Mouse (Mus musculus): ENCODE measurements at regions not wholly inside any gene's neighbourhood (a gene's known extent, or its start where the extent isn't known, plus 50 kb on each side); places are given as distances from the start of the nearest gene placed in this dataset.

DNA sequence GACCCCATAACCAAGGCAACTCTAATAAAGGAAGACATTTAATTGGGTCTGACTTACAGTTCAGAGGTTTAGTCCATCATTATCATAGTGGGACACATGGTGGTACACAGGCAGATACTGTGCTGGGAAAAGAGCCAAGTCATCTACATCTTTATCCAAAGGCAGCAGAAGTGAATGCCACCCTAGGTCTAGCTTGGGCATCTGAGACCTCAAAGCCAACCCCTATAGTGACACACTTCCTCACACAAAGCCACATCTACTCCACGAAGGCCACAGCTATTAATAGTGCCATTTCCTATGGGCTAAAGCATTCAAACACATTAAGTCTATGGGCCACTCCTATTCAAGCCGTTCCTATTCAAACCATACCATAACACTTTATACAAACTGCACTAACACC lies 483.8 kb downstream of the Bnc2 start:
- Histone ChIP-seq H3K4me3 (ENCODE audit: low read depth, low read length) (no peak overlapping the region), H3K9me3 (replicated peaks; ENCODE audit: control insufficient read depth, low read length) (no peaks in the 10 kb centered on the region), H3K4me2 (no peak overlapping the region), H3K4me1 (ENCODE audit: control insufficient read depth, insufficient read depth, low read length) (no peaks in the 10 kb centered on the region), H3K36me3 (ENCODE audit: control insufficient read depth, insufficient read depth, low read length) (no peaks in the 10 kb centered on the region), H3K27me3 (ENCODE audit: control insufficient read depth, insufficient read depth, low read length) (no peaks in the 10 kb centered on the region), H3K9ac (ENCODE audit: low read depth, low read length) (no peak overlapping the region), H3K27ac (ENCODE audit: low read depth, low read length) (no peak overlapping the region)
- ATAC-seq (replicated peaks; ENCODE audit: insufficient number of reproducible peaks, low FRiP score, low TSS enrichment), result no peak
- 79% methylated on average over 2 of the region's 2 CpGs for WGBS (ENCODE audit: insufficient replicate concordance)

DNA sequence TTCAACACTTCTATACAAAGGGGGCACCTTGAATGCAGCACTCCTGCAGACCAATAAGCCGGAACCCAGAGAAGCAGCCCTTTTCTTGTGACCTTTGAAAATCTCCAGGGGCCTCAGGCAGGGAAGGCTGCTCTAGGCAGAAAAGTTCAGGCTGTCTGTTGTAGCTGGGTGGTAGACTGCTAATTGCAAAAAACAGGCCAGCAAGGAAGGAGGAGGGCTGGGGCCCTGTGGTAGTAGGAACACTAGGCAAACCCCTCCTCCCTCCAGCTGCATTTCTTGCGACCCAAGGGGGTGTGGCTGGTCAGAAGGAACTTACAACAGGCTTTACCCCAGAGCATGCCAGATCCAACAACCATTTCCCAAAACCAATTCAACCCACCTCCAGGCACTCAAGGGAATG lies 482.8 kb downstream of the Bnc2 start:
- Histone ChIP-seq H3K4me2 (no peak overlapping the region), H3K4me3 (ENCODE audit: low read depth, low read length) (no peak overlapping the region), H3K27me3 (ENCODE audit: control insufficient read depth, insufficient read depth, low read length) (no peaks in the 10 kb centered on the region), H3K4me1 (ENCODE audit: control insufficient read depth, insufficient read depth, low read length) (no peaks in the 10 kb centered on the region), H3K27ac (ENCODE audit: low read depth, low read length) (no peak overlapping the region), H3K9ac (ENCODE audit: low read depth, low read length) (no peak overlapping the region), H3K9me3 (replicated peaks; ENCODE audit: control insufficient read depth, low read length) (no peaks in the 10 kb centered on the region), H3K36me3 (ENCODE audit: control insufficient read depth, insufficient read depth, low read length) (no peaks in the 10 kb centered on the region)
- whole genome bisulfite sequencing (ENCODE audit: insufficient replicate concordance), result 71% methylated on average over 2 of the region's 2 CpGs
- ATAC-seq (replicated peaks; ENCODE audit: insufficient number of reproducible peaks, low FRiP score, low TSS enrichment), result no peak

DNA sequence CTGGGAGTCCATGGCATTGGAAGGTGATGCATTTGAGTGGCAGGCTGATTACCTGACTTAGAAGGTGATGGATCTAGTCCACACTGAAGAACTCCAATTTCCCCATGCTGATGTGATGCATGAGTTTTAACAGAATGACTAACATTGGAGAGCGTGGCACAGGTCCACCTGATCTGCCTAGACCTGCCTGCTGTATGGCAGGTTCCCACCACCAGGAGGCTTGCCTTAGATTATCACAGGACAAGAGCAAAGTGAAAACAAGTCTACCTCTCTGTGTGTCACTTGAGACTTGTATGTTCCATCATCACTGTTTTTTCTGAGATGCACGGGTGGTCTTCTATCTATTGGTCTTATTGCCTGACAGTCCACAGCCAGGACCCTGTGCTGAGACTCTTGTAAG lies 478.3 kb downstream of the Bnc2 start:
- Histone ChIP-seq H3K4me1 (ENCODE audit: control insufficient read depth, insufficient read depth, low read length) (no peaks in the 10 kb centered on the region), H3K27ac (ENCODE audit: low read depth, low read length) (no peak overlapping the region), H3K9ac (ENCODE audit: low read depth, low read length) (no peak overlapping the region), H3K4me3 (ENCODE audit: low read depth, low read length) (no peak overlapping the region), H3K27me3 (ENCODE audit: control insufficient read depth, insufficient read depth, low read length) (no peaks in the 10 kb centered on the region), H3K9me3 (replicated peaks; ENCODE audit: control insufficient read depth, low read length) (no peaks in the 10 kb centered on the region), H3K36me3 (ENCODE audit: control insufficient read depth, insufficient read depth, low read length) (no peaks in the 10 kb centered on the region), H3K4me2 (no peak overlapping the region)
- 82% methylated on average over 2 of the region's 2 CpGs for WGBS (ENCODE audit: insufficient replicate concordance)
- no peak for ATAC-seq (replicated peaks; ENCODE audit: insufficient number of reproducible peaks, low FRiP score, low TSS enrichment)

DNA sequence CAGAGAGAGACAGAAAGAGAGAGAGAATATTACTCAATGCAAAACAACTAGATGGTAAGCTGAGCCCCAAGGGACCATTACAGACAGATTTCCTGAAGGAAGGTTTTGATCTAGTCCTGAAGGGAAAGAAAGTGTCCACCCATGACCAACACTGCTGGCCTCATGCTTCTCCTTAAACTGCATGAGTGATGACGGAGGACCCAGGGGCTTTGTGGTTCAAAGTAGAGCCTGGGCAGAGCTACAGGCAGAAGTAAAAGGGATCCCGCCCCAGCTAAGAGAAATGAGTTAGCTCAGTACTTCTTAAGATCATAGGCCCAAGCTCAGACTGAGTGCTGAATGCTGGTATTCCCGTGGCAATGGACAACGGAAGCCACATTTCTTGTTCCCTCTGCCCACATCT lies 476.9 kb downstream of the Bnc2 start:
- Histone ChIP-seq H3K4me1 (ENCODE audit: control insufficient read depth, insufficient read depth, low read length) (no peaks in the 10 kb centered on the region), H3K27ac (ENCODE audit: low read depth, low read length) (no peak overlapping the region), H3K9me3 (replicated peaks; ENCODE audit: control insufficient read depth, low read length) (no peaks in the 10 kb centered on the region), H3K27me3 (ENCODE audit: control insufficient read depth, insufficient read depth, low read length) (no peaks in the 10 kb centered on the region), H3K9ac (ENCODE audit: low read depth, low read length) (no peak overlapping the region), H3K4me2 (no peak overlapping the region), H3K4me3 (ENCODE audit: low read depth, low read length) (no peak overlapping the region), H3K36me3 (ENCODE audit: control insufficient read depth, insufficient read depth, low read length) (no peaks in the 10 kb centered on the region)
- no peak for ATAC-seq (replicated peaks; ENCODE audit: insufficient number of reproducible peaks, low FRiP score, low TSS enrichment)
- WGBS (ENCODE audit: insufficient replicate concordance), result 85% methylated on average over 4 of the region's 4 CpGs

DNA sequence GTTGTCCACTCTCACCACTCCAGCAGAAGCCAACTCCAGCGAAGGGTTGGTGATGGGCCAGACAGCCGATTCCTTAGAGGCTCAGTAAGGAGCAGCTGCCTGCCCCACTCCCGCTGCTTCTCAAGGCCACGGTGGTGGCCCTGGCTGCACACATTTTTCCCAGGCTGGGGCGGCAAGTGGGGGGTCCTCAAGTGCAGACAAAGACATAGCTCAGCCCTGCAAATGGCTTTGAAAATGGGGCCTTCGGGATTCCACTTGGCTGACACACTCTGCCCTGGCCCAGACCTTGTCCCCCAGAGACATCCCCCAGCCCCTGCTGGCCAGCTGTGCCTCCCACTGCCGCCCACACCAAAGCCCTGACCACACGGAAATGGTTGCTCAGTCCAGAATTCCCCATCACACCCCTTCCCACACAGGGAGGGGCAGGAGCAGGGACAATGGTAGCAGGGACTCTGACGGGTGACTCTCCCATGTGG lies 475.9 kb downstream of the Bnc2 start:
- Histone ChIP-seq H3K4me1 (ENCODE audit: control insufficient read depth, insufficient read depth, low read length) (no peaks in the 10 kb centered on the region), H3K4me2 (no peak overlapping the region), H3K27ac (ENCODE audit: low read depth, low read length) (no peak overlapping the region), H3K4me3 (ENCODE audit: low read depth, low read length) (no peak overlapping the region), H3K27me3 (ENCODE audit: control insufficient read depth, insufficient read depth, low read length) (no peaks in the 10 kb centered on the region), H3K9me3 (replicated peaks; ENCODE audit: control insufficient read depth, low read length) (no peaks in the 10 kb centered on the region), H3K36me3 (ENCODE audit: control insufficient read depth, insufficient read depth, low read length) (no peaks in the 10 kb centered on the region), H3K9ac (ENCODE audit: low read depth, low read length) (no peak overlapping the region)
- ATAC-seq (replicated peaks; ENCODE audit: insufficient number of reproducible peaks, low FRiP score, low TSS enrichment), result no peak
- 60% methylated on average over 9 of the region's 9 CpGs for WGBS (ENCODE audit: insufficient replicate concordance)

DNA sequence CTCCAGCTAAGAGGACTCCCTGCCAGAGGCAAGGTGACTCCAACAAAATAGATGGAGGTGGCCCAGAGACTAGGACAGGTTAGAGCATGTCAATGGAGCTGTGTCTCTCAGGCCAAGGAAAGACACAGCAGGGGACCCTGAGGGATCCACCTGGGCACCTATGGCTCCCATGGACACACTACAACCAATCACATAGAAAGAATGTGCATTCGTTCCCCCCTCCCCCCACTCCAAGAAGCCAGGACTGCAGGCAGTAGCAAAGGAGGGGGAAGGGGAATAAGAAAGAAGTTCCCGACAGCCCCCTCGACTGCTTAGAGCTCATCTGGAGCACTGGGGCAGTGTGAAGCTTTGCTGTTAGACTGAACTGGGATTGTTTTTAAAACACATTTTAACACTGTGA lies 474.1 kb downstream of the Bnc2 start:
- no peak for ATAC-seq (replicated peaks; ENCODE audit: insufficient number of reproducible peaks, low FRiP score, low TSS enrichment)
- H3K9ac ChIP-seq (ENCODE audit: low read depth, low read length), result no peak overlapping the region
- H3K27ac ChIP-seq (ENCODE audit: low read depth, low read length), result no peak overlapping the region
- no peaks in the 10 kb centered on the region for H3K4me1 ChIP-seq (ENCODE audit: control insufficient read depth, insufficient read depth, low read length)
- H3K36me3 ChIP-seq (ENCODE audit: control insufficient read depth, insufficient read depth, low read length), result no peaks in the 10 kb centered on the region
- H3K27me3 ChIP-seq (ENCODE audit: control insufficient read depth, insufficient read depth, low read length), result no peaks in the 10 kb centered on the region
- no peak overlapping the region for H3K4me2 ChIP-seq
- 63% methylated on average over 3 of the region's 3 CpGs for WGBS (ENCODE audit: insufficient replicate concordance)
- H3K9me3 ChIP-seq (replicated peaks; ENCODE audit: control insufficient read depth, low read length), result no peaks in the 10 kb centered on the region
- no peak overlapping the region for H3K4me3 ChIP-seq (ENCODE audit: low read depth, low read length)

DNA sequence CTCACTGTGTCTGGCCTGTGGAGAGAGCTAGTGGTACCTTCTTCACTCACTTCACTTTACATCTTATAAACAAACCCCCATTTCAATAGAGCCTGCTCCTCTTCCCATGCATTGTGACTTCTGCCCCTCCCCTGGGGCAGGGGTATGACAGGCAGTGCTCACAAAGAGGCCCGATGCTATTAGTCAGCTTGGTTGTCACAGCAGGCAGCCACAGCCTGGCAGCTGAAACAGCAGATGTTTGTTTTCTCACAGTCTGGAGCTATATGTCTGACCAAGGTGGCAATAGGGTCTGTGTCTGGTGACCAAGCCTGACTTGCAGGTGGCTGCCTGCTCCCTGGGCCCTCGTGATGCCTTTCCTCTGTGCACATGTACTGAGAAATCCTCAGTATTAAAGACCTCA lies 472.8 kb downstream of the Bnc2 start:
- Histone ChIP-seq H3K36me3 (ENCODE audit: control insufficient read depth, insufficient read depth, low read length) (no peaks in the 10 kb centered on the region), H3K27me3 (ENCODE audit: control insufficient read depth, insufficient read depth, low read length) (no peaks in the 10 kb centered on the region), H3K4me3 (ENCODE audit: low read depth, low read length) (no peak overlapping the region), H3K9me3 (replicated peaks; ENCODE audit: control insufficient read depth, low read length) (no peaks in the 10 kb centered on the region), H3K27ac (ENCODE audit: low read depth, low read length) (no peak overlapping the region), H3K9ac (ENCODE audit: low read depth, low read length) (no peak overlapping the region), H3K4me1 (ENCODE audit: control insufficient read depth, insufficient read depth, low read length) (no peaks in the 10 kb centered on the region), H3K4me2 (no peak overlapping the region)
- ATAC-seq (replicated peaks; ENCODE audit: insufficient number of reproducible peaks, low FRiP score, low TSS enrichment), result no peak
- 39% methylated on average over 2 of the region's 2 CpGs for WGBS (ENCODE audit: insufficient replicate concordance)

DNA sequence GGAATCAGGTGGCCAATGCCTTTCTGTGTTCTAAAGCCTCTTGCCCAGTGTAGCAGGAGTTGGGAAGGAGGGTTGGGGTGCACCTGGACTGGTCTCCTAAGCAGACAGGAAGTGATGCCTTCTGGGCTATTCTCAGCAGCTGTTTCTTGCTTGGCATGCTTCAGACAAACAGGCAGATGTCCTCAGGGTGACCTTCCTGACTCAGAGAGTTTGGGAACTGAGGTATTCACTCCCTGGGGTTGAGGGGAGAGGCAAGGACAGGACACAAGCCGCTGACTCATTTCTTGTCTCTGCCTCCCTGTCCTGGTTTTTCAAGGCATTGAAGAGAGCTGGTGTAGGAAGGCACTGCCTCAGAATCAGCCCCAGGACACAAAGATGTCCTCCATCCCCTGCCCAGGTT lies 471.4 kb downstream of the Bnc2 start:
- ATAC-seq (replicated peaks; ENCODE audit: insufficient number of reproducible peaks, low FRiP score, low TSS enrichment), result no peak
- H3K4me1 ChIP-seq (ENCODE audit: control insufficient read depth, insufficient read depth, low read length), result no peaks in the 10 kb centered on the region
- 55% methylated on average over 1 of the region's 1 CpGs for WGBS (ENCODE audit: insufficient replicate concordance)
- H3K27me3 ChIP-seq (ENCODE audit: control insufficient read depth, insufficient read depth, low read length), result no peaks in the 10 kb centered on the region
- H3K4me3 ChIP-seq (ENCODE audit: low read depth, low read length), result no peak overlapping the region
- H3K9ac ChIP-seq (ENCODE audit: low read depth, low read length), result no peak overlapping the region
- no peak overlapping the region for H3K4me2 ChIP-seq
- no peak overlapping the region for H3K27ac ChIP-seq (ENCODE audit: low read depth, low read length)
- no peaks in the 10 kb centered on the region for H3K9me3 ChIP-seq (replicated peaks; ENCODE audit: control insufficient read depth, low read length)
- H3K36me3 ChIP-seq (ENCODE audit: control insufficient read depth, insufficient read depth, low read length), result no peaks in the 10 kb centered on the region

DNA sequence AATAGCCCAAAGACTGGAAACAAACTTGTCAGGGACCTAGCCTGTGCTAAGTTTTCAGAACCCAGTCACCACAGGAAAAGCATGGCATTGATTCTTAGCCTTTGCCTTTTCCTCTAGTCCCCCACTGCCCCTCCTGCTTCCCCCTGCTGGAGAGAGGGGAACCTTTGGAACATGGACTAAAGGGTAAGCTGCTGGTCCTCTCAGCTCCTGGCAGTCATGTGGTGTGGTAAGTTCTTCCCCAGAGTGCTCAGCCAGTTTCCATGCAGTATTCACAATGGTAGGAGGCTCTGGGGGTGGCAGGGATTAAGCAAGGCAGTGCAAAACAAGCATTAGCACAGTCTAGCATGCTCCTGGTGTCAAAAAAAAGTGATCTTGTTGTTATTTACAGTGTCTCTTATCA lies 470.3 kb downstream of the Bnc2 start:
- H3K4me3 ChIP-seq (ENCODE audit: low read depth, low read length), result no peak overlapping the region
- H3K9ac ChIP-seq (ENCODE audit: low read depth, low read length), result no peak overlapping the region
- H3K4me2 ChIP-seq, result no peak overlapping the region
- no peak for ATAC-seq (replicated peaks; ENCODE audit: insufficient number of reproducible peaks, low FRiP score, low TSS enrichment)
- H3K4me1 ChIP-seq (ENCODE audit: control insufficient read depth, insufficient read depth, low read length), result no peaks in the 10 kb centered on the region
- no peaks in the 10 kb centered on the region for H3K9me3 ChIP-seq (replicated peaks; ENCODE audit: control insufficient read depth, low read length)
- H3K27me3 ChIP-seq (ENCODE audit: control insufficient read depth, insufficient read depth, low read length), result no peaks in the 10 kb centered on the region
- no peak overlapping the region for H3K27ac ChIP-seq (ENCODE audit: low read depth, low read length)
- H3K36me3 ChIP-seq (ENCODE audit: control insufficient read depth, insufficient read depth, low read length), result no peaks in the 10 kb centered on the region
